Mouse (Mus musculus) liver, adult 2 months (tissue): ENCODE data around the gene Gcnt2.

Experiments used
- CTCF ChIP-seq: fragments of 200-500 bp; IDR thresholded peaks from 2 replicates; pipeline ENCODE4 v1.5.1; 2011; ENCODE audit warnings: low read depth, low read length, control low read depth
- POLR2A ChIP-seq: fragments of 200-500 bp; IDR thresholded peaks from 2 replicates; pipeline ENCODE4 v1.6.1; 2011; ENCODE audit warnings: low read length, control low read depth; ENCODE audit not compliant: insufficient read depth; ENCODE audit errors: extremely low read depth

DNA sequence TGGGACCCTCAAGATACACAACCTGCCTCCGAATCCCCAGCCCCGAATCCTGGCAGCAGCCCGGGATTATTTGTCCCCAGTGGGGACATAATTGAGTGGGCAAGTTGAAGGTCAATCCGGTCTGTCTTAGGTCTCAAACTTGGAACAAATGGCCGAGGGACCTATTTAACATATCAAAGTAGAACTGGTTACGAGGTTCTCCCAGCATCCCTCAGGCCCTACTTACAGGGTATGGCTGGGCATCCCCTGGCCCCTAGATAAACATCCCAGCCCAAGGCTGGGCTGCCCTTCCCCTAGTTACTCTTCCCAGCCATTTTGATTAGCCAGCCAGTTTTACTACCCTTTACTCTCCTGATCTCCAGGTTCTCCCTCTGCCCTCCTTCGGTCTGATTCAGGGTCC is 8.3 kb upstream of the Gcnt2 start:
- no peak for TF ChIP-seq CTCF
- TF ChIP-seq POLR2A: no peak
